32 mouse cellular contexts compared by ENCODE assay signal in the genomic region with DNA sequence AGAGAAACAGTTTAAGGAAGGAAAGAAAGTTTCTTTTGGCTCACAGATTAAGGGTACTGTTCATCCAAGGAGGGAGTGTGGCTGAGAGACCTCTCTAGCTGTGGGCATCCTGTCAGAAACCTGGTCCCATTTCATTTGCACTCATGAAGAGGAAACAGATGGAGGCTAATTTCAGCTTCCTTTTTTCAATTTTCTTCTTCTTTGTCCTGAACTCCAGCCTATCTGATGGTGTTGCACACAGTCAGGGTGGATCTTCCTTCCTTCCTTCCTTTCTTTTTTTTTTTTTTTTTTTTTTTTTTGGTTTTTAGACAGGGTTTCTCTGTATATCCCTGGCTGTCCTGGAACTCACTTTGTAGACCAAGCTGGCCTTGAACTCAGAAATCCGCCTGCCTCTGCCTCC.
"Had no signal": no experiment of that assay in that cellular context is flagged by ENCODE, and none has a peak within 500 bp of the region (broad histone marks: within the 10 kb centered on the region; RNA-seq: fewer than 3 reads in every experiment).

No protein-coding gene starts in this region.

- H3K9ac ChIP-seq: limb, embryonic 12.5 days; limb, embryonic 13.5 days; limb, embryonic 15.5 days; liver, embryonic 12.5 days; liver, embryonic 13.5 days; liver, embryonic 14.5 days; liver, embryonic 15.5 days; liver, postnatal 0 days; lung, embryonic 14.5 days; lung, embryonic 15.5 days; midbrain, embryonic 12.5 days; midbrain, embryonic 13.5 days; midbrain, embryonic 15.5 days; neural tube, embryonic 12.5 days had no signal

- H3K4me3 ChIP-seq: limb, embryonic 10.5 days; limb, embryonic 12.5 days; limb, embryonic 13.5 days; limb, embryonic 15.5 days; liver, embryonic 12.5 days; liver, embryonic 13.5 days; liver, embryonic 15.5 days; lung, embryonic 15.5 days; megakaryocyte, embryonic 14.5 days; midbrain, embryonic 10.5 days; midbrain, embryonic 12.5 days; midbrain, embryonic 13.5 days; midbrain, embryonic 15.5 days; myocyte; neural tube, embryonic 12.5 days had no signal

- DNase-seq: left cerebral cortex, postnatal 4 days; liver; liver, embryonic 13.5 days; liver, postnatal 0 days; lung, adult 18-20 months; lung, adult 2 months; lung, embryonic 14.5 days; lung, postnatal 10 days; lung, postnatal 14 days; lung, postnatal 36 days; lung, postnatal 4 days; midbrain, embryonic 14.5 days had no signal

- ATAC-seq: liver, embryonic 12.5 days; liver, postnatal 0 days; lung, postnatal 0 days; midbrain, embryonic 13.5 days; midbrain, embryonic 15.5 days; midbrain, embryonic 16.5 days had no signal

- H3K36me3 ChIP-seq: limb, embryonic 10.5 days; limb, embryonic 12.5 days; limb, embryonic 13.5 days; limb, embryonic 15.5 days; liver, embryonic 12.5 days; liver, embryonic 13.5 days; liver, embryonic 15.5 days; lung, embryonic 15.5 days; midbrain, embryonic 10.5 days; midbrain, embryonic 12.5 days; midbrain, embryonic 13.5 days; midbrain, embryonic 15.5 days; neural tube, embryonic 12.5 days had no signal

- H3K4me1 ChIP-seq: limb, embryonic 10.5 days; limb, embryonic 12.5 days; limb, embryonic 13.5 days; limb, embryonic 15.5 days; liver, embryonic 13.5 days; liver, embryonic 15.5 days; lung, embryonic 15.5 days; midbrain, embryonic 10.5 days; midbrain, embryonic 12.5 days; midbrain, embryonic 13.5 days; midbrain, embryonic 15.5 days; neural tube, embryonic 12.5 days had no signal

- H3K27me3 ChIP-seq: limb, embryonic 12.5 days; limb, embryonic 13.5 days; limb, embryonic 15.5 days; liver, embryonic 12.5 days; liver, embryonic 13.5 days; liver, embryonic 15.5 days; lung, embryonic 15.5 days; megakaryocyte, embryonic 14.5 days; midbrain, embryonic 12.5 days; midbrain, embryonic 13.5 days; midbrain, embryonic 15.5 days; neural tube, embryonic 12.5 days had no signal

- H3K4me2 ChIP-seq: limb, embryonic 12.5 days; limb, embryonic 13.5 days; limb, embryonic 15.5 days; liver, embryonic 11.5 days; liver, embryonic 12.5 days; liver, embryonic 13.5 days; liver, embryonic 15.5 days; lung, embryonic 14.5 days; lung, embryonic 15.5 days; midbrain, embryonic 11.5 days; midbrain, embryonic 12.5 days; midbrain, embryonic 13.5 days; midbrain, embryonic 15.5 days; neural tube, embryonic 12.5 days had no signal

- H3K27ac ChIP-seq: limb, embryonic 10.5 days; limb, embryonic 12.5 days; limb, embryonic 13.5 days; limb, embryonic 15.5 days; liver, embryonic 12.5 days; liver, embryonic 13.5 days; liver, embryonic 14.5 days; liver, embryonic 15.5 days; lung, embryonic 15.5 days; macrophage; midbrain, embryonic 10.5 days; midbrain, embryonic 12.5 days; midbrain, embryonic 13.5 days; midbrain, embryonic 15.5 days; neural tube, embryonic 12.5 days had no signal

- H3K9me3 ChIP-seq: limb, embryonic 10.5 days; limb, embryonic 12.5 days; limb, embryonic 13.5 days; limb, embryonic 15.5 days; liver, embryonic 12.5 days; liver, embryonic 13.5 days; liver, embryonic 15.5 days; lung, embryonic 15.5 days; megakaryocyte, embryonic 14.5 days; midbrain, embryonic 10.5 days; midbrain, embryonic 12.5 days; midbrain, embryonic 13.5 days; midbrain, embryonic 15.5 days; neural tube, embryonic 12.5 days had no signal
